ENCODE assay signal across 8 mouse cellular contexts in genomic region chr11:59902045-59902726, GRCm38 (mm10). TPM values are rescaled to one million over a fixed set of nuclear protein-coding genes. Genes with fewer than 3 reads are reported as not detected.
DNase-seq lines count a peak whose midpoint lies in the region; ATAC-seq lines count a peak whose summit lies in the region.

No protein-coding gene starts in this region.

- peak overlapping the region; percentile 7 for H3K9ac ChIP-seq in heart, embryonic 11.5 days (ENCODE audit: low read depth, low read length)

- H3K4me1 ChIP-seq in heart, embryonic 11.5 days (ENCODE audit: control insufficient read depth, insufficient read depth, low read length), result peaks cover 30% of the 10 kb centered on the region

- H3K27ac ChIP-seq in heart, embryonic 11.5 days (ENCODE audit: low read depth, low read length), result peak overlapping the region; percentile 72

- H3K4me3 ChIP-seq in heart, embryonic 11.5 days (ENCODE audit: low read depth, low read length), result no peak overlapping the region

- peak; percentile 58 for DNase-seq in gastrocnemius, adult 18-20 months (ENCODE audit: low spot score)
- no peak for DNase-seq in gastrocnemius, postnatal 4 days (ENCODE audit: low spot score in 2 of 2)
- DNase-seq in NIH3T3 (ENCODE audit: low read depth), result peak; percentile 63
- peak; percentile 73 to 86 for DNase-seq in lung, adult 18-20 months
- DNase-seq in left cerebral cortex, adult 8-10 months (ENCODE audit: low spot score in 2 of 2), result no peak
- DNase-seq in layer of hippocampus, adult 9-10 months (ENCODE audit: low spot score), result no peak
- DNase-seq in cerebellum, postnatal 25 days, result no peak

- H3K9me3 ChIP-seq in heart, embryonic 11.5 days (replicated peaks; ENCODE audit: control insufficient read depth, low read length), result no peaks in the 10 kb centered on the region

- no peak overlapping the region for H3K4me2 ChIP-seq in heart, embryonic 11.5 days

- 42% methylated on average over 8 of the region's 8 CpGs for WGBS in heart, embryonic 11.5 days (ENCODE audit: insufficient replicate concordance)

- no peaks in the 10 kb centered on the region for H3K36me3 ChIP-seq in heart, embryonic 11.5 days (ENCODE audit: control insufficient read depth, insufficient read depth, low read length)

- no peaks in the 10 kb centered on the region for H3K27me3 ChIP-seq in heart, embryonic 11.5 days (ENCODE audit: control insufficient read depth, insufficient read depth, low read length)

- ATAC-seq in heart, embryonic 11.5 days (replicated peaks; ENCODE audit: insufficient number of reproducible peaks, low FRiP score, low TSS enrichment), result no peak

RNA-seq across cellular contexts. Expression of gene Med9, which starts 45.8 kb away (rescaled TPM):
- total RNA-seq in gastrocnemius, adult 18-20 months (2021), result 10 to 100 TPM; 21.8 to 22.3 TPM
- total RNA-seq in gastrocnemius, postnatal 4 days (2021), result 10 to 100 TPM; 20.1 to 21.9 TPM
- polyA plus RNA-seq in heart, embryonic 11.5 days (2014; fragmentation: Nextera tagmentation; extraction: Ambion mirVana), result 49.1 and 51.2 TPM in 2 replicates
- total RNA-seq in left cerebral cortex, adult 8-10 months (2022), result 10 to 100 TPM; 40.9 to 45.4 (median 42.7) TPM

Comparison
In these comparisons a context has a peak if more than half of its experiments do, and no peak if none do; other contexts are left out.
1. DNase-seq: peak in gastrocnemius, adult 18-20 months (single experiment), NIH3T3 (single experiment) and lung, adult 18-20 months (2 of 2); none in gastrocnemius, postnatal 4 days (0 of 2), left cerebral cortex, adult 8-10 months (0 of 2), layer of hippocampus, adult 9-10 months (single experiment) and cerebellum, postnatal 25 days (0 of 2).